Mouse (Mus musculus) liver, embryonic 14.5 days (tissue): ENCODE measurements at regions not wholly inside any gene's neighbourhood (a gene's known extent, or its start where the extent isn't known, plus 50 kb on each side); places are given as distances from the start of the nearest gene placed in this dataset.

ENCODE experiments used
- CTCF ChIP-seq: IDR thresholded peaks from 2 replicates; pipeline ENCODE4 v1.5.1; 2016; ENCODE audit warnings: antibody characterized with exemption, low read depth, control low read depth
- EP300 ChIP-seq: IDR thresholded peaks from 2 replicates; pipeline ENCODE4 v1.6.1; 2016; ENCODE audit warnings: antibody characterized with exemption, low read depth

- no peak for TF ChIP-seq CTCF
- no peak for TF ChIP-seq EP300
These were observed 446.8 kb downstream of the Ptpru start for GRCm38 (mm10) chr4:131391119-131391923.
